Mouse (Mus musculus): ENCODE measurements at regions not wholly inside any gene's neighbourhood (a gene's known extent, or its start where the extent isn't known, plus 50 kb on each side); places are given as distances from the start of the nearest gene placed in this dataset.

GRCm38 (mm10) chr10:122148609-122149008 is 51.4 kb upstream of the Rxylt1 start:
- WGBS, result 42% methylated on average over 4 of the region's 4 CpGs
- Histone ChIP-seq H3K36me3 (ENCODE audit: control insufficient read depth, insufficient read depth) (no peaks in the 10 kb centered on the region), H3K9ac (replicated peaks; ENCODE audit: low read depth, low read length) (no peak overlapping the region), H3K4me3 (replicated peaks; ENCODE audit: low read length) (no peak overlapping the region), H3K4me2 (ENCODE audit: low read length) (no peak overlapping the region), H3K9me3 (ENCODE audit: control insufficient read depth, low read length) (no peaks in the 10 kb centered on the region), H3K27ac (ENCODE audit: low read length) (no peak overlapping the region; the same call in 1 of the 2 replicates), H3K4me1 (replicated peaks; ENCODE audit: control insufficient read depth, insufficient read depth, low read length) (peaks cover 5% of the 10 kb centered on the region; the same call in 1 of the 2 replicates), H3K27me3 (replicated peaks; ENCODE audit: control insufficient read depth, insufficient read depth, low read length) (no peaks in the 10 kb centered on the region)
- ATAC-seq, result peak; percentile 84

Data from forebrain, embryonic 16.5 days (tissue).